Mouse (Mus musculus) frontal cortex, postnatal 14 days (tissue): ENCODE measurements at regions not wholly inside any gene's neighbourhood (a gene's known extent, or its start where the extent isn't known, plus 50 kb on each side); places are given as distances from the start of the nearest gene placed in this dataset.
A peak's percentile ranks its signal among the peaks of the same experiment; 100 is the strongest.

ENCODE experiments used
- DNase-seq, 2 experiments: peaks; one replicate each; pipeline ENCODE4 v3.0.0; 2022; ENCODE audit warnings: low spot score in 2 of 2

DNA sequence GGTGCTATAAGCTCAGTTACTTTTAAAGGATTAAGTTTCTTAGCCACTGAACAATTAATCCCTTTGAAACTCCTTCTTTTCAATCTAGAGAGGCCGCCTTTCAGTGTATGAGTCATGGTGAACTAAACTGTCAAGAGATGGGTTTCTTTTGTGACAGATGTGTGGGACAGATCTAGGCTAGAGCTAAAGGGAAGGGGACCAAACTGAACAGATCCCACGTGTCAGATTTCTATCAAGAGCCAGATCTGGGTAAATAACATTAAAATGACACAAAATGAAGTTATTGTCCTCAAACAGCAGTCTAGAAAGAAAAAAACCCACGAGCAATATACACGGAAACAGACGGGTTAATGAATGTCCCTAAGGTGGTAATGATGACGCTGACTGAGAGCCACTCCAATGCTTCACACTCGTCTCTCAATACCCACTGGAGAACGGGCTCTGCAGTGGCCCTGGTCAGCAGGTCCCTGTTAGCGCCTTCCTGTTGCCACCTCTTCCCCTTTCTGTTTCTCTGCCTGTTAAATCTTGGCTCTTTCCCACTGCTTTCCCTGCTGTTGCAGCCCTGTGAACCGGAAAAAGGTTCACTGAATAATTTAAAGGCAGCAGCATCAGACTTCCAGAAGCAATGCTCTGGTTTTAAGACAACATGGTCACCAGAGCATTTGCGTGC is 52.7 kb upstream of the Rab3gap2 start:
- no peak for DNase-seq

DNA sequence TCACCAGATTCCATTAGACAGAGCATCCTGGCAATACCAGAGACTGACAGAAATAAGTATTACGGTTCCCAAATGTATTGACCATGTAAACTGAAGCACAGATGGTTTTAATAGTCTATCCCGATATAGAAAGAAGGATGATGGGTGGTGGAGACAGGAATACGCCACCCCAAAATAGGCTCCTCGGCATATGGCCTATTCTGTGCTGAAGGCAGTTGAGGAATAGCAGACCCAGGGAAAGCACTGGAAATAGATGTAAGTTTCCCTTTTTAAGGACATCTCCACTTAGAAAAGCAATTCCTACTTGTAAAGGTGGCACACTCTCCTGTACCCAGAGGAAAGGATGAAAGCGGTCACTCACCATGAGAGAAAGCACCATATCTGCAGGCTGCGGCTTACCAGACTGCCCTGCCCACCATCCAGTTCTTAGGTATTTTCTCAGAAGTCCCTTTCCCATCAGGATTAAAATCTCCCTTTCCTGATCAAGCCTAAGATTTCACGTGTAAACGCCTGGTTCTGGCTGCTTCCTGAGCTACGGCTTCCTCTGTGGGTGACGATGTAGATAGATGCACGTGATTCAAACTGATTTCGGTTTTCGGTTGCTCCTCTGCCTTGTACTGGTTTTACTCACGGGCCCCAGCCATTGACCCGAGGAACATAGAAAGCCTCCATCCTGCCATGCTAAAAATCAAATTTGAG is 53.3 kb upstream of the Rab3gap2 start:
- peak; percentile 17 to 22 for DNase-seq

- DNase-seq: no peak
These were observed 59.1 kb upstream of the Rab3gap2 start for GRCm38 (mm10) chr1:185144791-185145190.

GRCm38 (mm10) chr1:185144006-185144405 is 59.9 kb upstream of the Rab3gap2 start:
- no peak for DNase-seq

GRCm38 (mm10) chr1:185140317-185140716 is 63.6 kb upstream of the Rab3gap2 start:
- DNase-seq: no peak

GRCm38 (mm10) chr1:185128209-185128608 is 75.7 kb upstream of the Rab3gap2 start:
- DNase-seq: no peak

DNA sequence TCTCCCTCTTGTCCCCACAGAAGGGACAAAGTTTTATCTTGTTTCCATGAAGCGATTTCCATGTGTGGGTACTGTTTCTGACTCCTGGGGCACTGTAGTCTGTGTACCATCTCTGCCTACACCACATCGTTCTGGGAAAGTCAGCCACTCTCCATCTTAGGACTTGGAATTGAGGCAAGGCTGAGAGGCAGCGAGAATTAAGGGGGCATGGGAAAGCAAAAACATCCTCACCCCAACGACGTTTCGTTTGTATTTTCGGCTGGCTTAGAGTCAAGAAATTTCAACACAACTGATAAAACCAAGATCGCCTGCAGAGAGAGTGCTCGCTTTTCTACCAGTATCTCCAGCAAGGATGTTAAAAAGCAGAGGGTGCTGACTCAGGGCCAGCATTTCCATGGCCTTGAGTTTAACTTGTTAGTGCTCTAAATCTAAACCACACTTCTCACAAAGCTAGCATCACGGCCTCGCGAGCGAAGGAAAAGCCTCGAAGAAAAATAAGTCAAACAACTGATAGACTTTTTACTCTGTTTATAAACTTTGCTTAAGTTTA is 78.1 kb upstream of the Rab3gap2 start:
- no peak for DNase-seq

- DNase-seq: no peak
These were observed 82.4 kb upstream of the Rab3gap2 start for GRCm38 (mm10) chr1:185121552-185121951.

- no peak for DNase-seq
These were observed 83.5 kb upstream of the Rab3gap2 start for GRCm38 (mm10) chr1:185120416-185120815.

DNA sequence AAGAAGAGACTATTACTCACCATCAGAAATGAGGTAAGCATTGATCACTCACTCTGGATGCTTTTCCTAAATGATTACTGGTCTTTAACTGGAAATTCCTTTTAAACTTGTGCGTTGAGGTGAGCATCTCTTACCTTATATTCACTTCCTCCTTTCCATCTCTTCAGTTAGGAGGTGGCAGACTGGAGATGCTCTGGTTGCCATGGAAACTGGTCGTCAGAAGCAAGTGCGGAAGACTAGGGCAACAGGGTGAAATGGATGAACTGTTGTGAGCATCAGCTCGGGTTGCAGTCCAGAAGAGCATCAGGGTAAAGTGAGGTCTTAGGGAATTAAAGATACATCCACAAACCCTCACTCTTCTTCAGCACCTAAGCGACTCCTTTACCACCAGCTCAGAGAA is 86.2 kb upstream of the Rab3gap2 start:
- no peak for DNase-seq

DNA sequence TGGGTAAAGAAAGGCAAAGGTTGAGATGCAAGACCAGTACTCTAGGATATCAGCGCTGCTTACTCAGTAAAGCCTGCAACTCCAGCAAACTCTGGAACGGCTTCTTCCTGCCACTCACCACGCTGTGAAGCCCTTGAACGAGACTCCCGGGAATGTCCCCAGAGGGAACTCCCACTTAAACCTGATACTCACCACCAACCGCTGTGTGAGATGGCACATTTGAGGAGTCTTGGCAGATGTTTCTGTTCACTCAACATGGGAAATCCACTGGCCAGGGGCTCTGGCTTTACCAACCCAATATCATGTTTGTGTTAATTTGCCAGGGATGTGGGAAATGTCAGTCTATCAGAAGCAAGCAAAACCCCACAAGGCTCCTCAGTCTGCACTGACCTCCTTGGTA is 90.2 kb upstream of the Rab3gap2 start:
- DNase-seq: no peak

- no peak for DNase-seq
These were observed 91.9 kb upstream of the Rab3gap2 start for GRCm38 (mm10) chr1:185112017-185112399.

GRCm38 (mm10) chr1:185111347-185112016 is 92.4 kb upstream of the Rab3gap2 start:
- DNase-seq: no peak

DNA sequence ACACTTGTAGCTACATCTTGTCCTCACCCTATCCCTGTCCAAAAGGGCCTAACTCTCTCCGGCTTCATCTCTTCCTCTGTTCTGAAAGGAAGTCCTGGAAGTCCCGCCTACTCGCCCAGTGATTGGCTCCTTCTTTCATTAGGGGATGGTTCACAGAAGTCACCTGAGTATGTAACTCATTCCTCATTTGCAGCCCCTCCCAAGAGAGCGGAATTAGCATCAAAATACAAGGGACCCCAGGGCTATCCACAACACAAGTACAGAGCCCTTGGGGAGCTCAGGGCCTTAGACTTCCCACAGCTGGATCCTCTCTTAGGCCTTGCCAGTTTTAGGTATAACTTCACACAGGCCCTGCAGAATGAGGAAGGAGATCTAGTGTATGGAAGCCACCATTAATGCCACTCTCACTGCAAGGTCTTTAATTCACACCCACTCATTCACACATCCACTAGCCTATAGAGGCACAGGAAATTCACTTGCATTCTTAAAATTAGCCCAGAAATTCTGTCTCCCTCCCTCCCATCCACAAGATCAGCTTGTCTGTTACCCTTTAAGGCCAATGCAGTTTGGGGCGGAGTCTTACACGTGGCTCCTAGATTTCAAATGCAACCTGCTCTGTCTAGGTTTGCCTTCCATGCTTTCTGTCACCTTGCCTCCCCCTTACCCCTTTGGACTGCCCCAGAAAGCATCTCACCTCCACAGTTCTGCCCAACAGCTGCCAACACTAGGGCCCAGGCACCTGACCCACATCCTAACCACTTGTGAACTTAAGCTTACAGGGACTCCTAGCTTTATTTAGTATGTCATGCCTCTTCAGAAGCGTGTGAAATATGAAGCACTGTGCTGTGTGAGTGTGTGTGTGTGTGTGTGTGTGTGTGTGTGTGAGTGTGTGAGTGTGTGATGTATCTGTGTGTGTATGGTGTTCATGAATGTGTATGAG is 98.7 kb upstream of the Rab3gap2 start:
- DNase-seq: no peak

- no peak for DNase-seq
These were observed 100.1 kb upstream of the Rab3gap2 start for GRCm38 (mm10) chr1:185103803-185104202.

GRCm38 (mm10) chr1:185098975-185099958 is 99.9 kb upstream of the Mark1 start:
- no peak for DNase-seq

DNA sequence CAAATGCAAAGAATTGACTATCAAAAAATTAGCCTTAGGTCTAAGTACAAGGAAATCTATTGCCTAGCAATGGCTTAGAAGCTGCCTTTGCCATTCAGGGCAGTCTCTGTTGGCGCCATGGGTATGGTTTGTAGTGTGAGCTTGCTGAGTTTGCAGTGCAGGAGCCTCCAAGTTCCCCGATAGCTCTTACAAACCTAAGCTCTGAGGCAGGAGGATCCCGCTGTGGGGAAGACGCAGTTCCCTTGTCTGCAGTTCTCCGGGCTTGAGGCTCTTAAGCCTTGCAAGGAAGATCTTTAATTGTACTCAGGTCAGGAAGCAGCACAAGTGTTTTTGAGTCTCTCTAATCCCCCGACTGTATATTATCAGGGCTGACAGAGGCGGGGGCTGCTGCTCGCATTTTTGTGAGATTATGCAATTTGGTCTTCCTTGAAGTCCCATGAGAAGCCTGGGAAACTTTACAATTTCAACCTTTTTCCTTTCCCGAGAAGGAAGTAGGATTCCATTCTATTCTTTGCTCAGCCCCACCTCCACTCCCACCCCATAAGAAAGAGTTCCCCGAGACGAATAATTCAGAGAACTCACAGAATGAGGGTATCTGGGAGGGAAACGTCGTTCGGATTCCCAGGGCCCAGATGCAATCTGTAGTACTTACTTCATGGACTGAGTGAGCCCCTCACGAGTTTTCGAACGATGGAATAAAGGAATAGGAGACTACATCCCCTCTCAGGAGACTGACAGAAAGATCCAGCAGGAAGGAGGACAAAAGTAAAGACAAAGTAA is 99.0 kb upstream of the Mark1 start:
- DNase-seq: no peak

GRCm38 (mm10) chr1:185096741-185097140 is 97.4 kb upstream of the Mark1 start:
- DNase-seq: no peak

DNA sequence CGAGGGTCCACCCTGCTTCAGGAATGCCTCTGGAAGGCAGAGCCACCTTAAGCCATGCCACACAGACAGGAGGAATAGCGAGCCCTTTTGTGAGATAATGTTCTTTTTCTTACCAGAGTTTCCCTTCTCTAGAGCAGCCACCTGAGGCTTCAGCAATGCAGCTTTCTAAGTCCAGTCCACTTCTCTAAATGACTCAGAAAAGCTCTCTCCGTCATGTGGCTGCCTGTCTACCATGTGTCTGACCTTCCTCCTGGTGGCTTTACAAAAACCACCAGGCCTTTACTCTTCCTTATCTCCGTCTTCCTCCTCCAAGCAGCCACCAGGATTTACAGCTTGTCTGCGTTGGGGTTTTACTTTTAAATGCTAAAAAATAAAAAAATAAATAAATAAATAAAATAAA is 93.4 kb upstream of the Mark1 start:
- no peak for DNase-seq
